Mouse (Mus musculus) mesoderm, embryonic 11.5 days (tissue): ENCODE results near the gene Slc43a3.
A peak's percentile ranks its signal among the peaks of the same experiment; 100 is the strongest.
"Not testable (repeated sequence)": the region's sequence is repeated elsewhere in the genome, so short reads cannot be mapped to it uniquely, and the experiment has no call there.

Experiments
- DNase-seq: peaks from one replicate; pipeline ENCODE4 v3.0.0-alpha.2; 2012; ENCODE audit warnings: low read depth, low spot score

Gene Slc43a3

DNA sequence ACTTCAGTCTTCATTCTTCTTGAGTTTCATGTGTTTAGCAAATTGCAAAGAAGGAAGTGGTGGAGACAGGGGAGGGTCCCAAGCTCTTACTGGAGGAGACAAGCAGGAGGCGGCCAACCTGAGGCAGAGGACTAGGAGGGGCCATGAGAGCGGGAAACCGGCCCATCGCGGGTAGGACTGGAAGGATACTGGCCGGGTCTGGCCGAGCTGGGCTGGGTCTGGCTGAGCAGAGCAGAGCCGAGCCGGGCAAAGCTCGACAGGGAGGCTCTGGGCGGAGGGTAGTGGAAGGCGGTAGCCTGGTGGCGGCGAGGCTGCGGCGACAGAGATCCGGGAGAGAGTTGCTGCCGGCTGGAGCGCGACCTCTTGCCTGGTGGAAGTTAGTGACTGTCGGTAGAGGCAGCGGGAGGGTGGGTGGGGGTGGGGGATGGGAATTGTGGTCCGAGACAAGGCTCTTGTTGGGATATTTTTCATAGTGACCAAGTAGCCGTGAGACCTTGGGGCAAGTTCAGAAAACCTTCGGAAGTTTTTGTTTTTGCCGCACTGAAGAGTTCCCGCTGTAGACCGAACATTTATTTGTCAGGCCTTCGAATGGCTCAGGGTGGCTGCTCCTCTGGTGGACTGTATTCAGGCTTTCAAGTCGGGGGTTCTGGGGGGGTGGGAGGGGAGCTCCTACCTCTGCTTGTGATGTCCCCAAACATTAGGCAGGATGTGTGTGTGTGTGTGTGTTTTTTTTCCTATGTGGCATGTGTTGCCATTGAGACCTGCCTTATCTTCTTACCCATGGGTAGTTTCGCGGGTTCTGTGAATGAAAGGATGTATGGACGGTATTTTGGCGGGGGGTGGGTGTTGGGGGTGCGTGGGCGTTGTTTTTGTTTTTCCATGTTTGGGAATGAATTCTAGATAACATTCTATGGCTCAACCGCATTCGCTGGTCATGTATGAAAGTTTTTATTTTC, at the start of gene Slc43a3:
Slc43a3 (plus strand) TSS at position 106 of the 956 bp plus-strand sequence.
- peak; percentile 75 for DNase-seq

DNA sequence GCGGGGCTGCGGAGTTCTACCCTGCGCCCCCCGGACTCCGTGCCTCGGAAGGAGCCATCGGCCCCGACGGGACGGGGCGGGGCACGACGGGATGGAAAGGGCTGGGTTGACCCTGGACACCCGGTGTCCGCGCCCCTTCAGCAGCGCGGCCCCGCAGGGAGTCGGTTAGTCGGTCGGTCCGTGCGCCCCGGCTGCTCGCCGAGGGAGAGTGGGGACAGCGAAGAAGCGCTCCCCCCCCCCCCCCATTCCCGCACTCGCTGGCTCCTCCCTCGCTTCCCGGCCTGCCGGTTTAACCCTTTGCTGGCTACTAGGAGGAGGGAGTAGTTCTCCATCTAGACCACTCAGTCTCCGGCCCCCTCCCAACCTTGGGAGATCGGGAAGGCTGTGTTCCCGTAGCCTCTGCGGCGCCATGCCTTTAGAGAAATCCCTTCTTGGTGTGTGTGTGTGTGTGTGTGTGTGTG, 49.5 kb upstream of the Slc43a3 start:
- DNase-seq: peak; percentile 74

GRCm38 (mm10) chr2:84887411-84888271, 48.7 kb upstream of the Slc43a3 start:
- DNase-seq: no peak

GRCm38 (mm10) chr2:84888657-84889315, 47.6 kb upstream of the Slc43a3 start:
- peak; percentile 83 for DNase-seq

DNA sequence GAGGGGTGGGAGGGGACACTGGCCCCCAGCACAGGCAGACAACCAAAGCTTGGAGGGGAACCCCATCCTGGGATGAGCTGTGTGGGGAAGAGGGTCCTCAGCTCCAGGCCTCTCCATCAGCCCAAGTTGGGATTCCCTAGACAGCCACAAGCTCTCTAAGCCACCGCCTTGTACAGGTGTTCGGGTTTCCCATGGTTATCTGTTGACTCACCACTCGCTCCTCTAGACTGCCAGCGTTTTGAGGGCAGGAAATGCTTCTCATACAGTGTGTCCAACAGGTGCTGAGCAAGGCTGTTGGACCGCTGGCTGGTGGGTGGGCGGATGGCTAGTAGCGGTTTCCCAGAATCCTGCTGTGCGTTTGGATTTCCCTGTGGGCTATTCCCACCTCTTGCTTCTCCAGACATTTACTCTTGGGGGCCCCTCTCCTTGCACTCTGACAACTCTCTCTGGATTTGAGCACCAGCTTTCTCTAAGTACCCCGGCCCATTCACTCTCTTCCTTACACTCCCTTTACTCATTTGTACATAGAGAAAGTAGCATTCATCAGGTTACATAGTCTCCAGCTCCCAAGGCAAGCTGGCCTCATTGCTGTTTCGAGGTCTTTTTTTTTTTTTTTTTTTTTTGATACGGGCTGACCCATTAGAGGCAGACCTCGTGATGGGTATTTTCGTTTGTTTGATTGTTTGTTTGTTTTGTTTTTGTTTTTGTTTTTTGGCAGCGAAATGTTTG, 46.9 kb upstream of the Slc43a3 start:
- DNase-seq: no peak

DNA sequence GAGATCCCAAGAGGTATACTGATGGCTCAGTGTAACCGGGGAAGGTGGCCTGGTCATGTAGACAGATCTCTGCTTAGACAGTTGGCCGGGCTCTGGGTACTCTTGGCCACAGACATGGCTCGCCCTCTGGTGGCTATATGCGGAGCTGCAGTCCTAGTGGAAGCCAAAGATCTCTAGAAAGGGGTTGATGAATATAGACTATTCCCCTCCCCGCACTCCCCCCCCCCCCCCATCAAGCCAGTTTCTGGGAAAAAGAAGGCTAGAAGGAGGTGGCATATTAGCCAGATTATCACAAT, 46.4 kb upstream of the Slc43a3 start:
- DNase-seq: peak; percentile 80

- DNase-seq: no peak
Observed at GRCm38 (mm10) chr2:84893359-84893758, 43.0 kb upstream of the Slc43a3 start.

- no peak for DNase-seq
Observed at GRCm38 (mm10) chr2:84895495-84896198, 40.7 kb upstream of the Slc43a3 start.

- not testable (repeated sequence) for DNase-seq
Observed at GRCm38 (mm10) chr2:84896686-84897085, 39.7 kb upstream of the Slc43a3 start.

GRCm38 (mm10) chr2:84912722-84913121, 23.7 kb upstream of the Slc43a3 start:
- DNase-seq: peak; percentile 70

DNA sequence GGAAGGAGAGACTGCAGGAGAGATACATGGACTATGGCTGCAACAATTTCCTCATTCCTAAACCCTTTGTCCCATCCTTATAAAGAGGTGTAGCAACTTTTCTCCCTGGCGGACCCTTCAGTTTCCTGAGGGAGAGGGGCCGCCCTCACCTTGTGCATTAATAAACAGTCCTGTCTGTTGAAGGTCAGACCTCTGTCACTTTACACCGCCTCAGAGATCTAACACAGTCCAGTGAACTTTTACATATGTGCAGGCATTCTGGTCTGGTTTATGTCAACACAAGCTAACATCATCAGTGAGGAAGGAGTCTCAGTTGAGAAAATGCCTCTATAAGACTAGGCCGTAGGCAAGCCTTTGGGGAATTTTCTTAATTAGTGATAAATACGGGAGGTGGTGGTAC, 22.5 kb upstream of the Slc43a3 start:
- no peak for DNase-seq

DNA sequence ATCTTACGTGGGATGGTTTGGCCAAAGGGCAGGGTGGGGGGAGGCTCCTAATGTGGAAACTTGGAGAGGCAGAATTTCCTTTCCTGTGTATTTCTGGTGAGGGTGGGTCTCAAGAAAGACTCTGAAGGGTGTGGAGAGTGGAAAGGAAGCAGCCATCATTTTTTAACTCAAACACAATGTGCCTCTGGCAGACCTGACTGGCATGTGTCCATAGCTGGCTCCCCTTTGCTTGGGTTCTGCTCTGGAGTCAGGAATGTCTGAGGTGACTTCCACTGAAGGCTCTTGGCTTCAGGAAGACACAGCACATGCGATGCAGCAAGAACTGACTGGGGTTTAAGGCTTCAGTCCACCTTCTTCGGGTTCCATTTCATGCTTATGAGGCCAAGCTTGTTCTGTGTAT, 21.0 kb upstream of the Slc43a3 start:
- no peak for DNase-seq

DNA sequence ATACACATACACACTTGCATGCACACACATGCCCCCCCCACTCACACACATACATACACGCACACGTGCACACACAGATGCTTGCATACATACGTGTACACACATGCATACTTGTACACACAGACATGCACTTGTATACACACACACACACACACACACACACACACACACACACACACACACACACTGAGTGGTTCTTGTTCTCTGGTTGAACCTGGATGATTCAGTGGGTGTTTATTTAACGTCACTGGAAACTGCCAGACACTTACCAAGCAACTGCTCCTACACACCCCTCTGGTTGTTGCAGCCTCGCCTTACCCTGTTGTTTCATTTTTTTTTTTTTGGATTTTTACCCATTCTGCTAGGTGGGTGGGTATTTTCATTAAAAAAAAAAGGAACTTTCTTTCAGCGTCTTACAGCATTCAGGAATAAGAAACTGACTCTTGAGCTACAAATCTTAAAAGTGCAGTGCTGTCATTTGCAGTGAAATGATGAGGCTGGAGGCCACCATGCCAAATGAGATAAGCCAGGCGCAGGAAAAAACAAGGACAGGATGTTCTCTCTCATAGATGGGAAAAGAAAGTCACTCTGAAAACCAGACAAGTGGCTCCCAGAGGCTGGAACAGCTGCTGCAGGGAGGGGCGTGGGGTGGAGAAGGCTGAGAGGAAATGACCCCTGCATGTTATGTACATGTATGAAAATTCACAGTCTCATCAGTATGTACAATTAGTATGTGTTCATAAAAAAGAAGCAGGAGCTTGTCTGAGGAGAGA, 19.6 kb upstream of the Slc43a3 start:
- no peak for DNase-seq

DNA sequence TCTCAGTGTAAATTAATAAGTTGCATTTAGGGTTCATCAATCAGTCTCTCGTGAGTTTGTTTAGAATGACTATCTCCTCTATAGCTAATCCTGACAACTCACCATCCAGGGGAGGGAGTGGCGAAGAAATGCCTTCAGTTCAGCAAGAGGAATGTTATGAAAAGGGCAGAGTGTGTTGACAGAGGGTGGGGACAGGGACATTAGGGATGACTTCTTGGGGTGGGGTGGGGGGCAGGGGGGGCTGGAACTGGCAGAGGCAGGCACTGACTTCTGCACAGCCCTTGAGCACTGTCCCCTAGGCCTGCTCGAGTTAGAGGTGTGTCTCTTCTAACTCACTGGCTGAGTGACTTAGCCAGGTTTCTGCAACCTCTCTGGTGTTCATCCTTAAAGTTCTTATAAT, 18.2 kb upstream of the Slc43a3 start:
- DNase-seq: no peak

GRCm38 (mm10) chr2:84919601-84920108, 16.7 kb upstream of the Slc43a3 start:
- no peak for DNase-seq

- no peak for DNase-seq
Observed at GRCm38 (mm10) chr2:84930186-84930585, 6.2 kb upstream of the Slc43a3 start.

DNA sequence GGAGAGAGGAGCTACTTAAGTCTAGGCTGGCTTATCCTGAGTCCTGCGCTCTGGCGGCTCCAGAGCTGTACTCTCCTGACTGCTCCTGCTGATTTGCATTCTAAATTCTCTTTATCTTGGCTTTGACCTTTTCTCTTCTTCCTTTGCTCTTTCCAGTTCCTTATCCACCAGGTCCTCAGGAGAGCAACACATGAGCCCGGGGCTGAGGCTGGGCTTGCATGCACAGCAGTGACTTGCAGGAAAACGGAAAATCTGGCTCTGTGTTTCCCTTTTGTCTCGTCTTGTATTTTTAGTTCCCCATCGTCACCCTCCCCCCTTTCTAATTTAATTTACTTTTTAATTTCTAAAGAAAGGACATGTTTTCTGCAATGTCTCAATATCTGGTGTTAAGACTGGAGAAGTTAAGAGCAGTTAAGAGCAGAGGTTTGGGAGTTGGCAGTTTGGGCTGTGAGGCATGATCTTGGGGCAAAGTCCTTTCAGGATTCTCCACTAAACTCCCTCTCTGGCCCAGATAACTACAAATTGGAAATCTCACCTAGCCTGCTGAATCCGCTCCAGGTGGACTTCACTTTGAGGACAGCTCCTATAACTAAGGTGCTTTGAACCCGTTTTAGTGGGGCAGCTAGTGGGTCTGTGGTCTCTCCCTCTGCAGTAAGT, 2.3 kb upstream of the Slc43a3 start:
- DNase-seq: no peak

DNA sequence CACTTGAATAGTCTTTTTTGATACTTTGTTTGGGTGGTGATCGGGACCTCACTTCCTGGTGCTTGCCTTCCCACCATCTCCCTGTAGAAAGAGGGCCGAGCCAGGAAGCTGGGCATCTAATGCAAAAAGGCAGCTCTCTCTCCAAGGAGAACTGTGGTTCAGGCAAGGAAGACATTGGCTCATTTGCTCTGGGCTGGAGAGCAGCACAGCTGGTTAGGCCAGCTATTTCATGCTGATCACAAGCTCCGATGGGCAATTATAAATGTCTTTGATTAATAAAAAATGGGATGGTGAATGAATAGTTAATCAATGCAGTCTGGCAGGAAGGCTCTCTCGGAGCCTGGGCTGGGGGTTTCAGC, 1.8 kb upstream of the Slc43a3 start:
- no peak for DNase-seq

- DNase-seq: no peak
Observed at GRCm38 (mm10) chr2:84935065-84935464, 1.3 kb upstream of the Slc43a3 start.
